Comparison of ENCODE assay signal across 12 mouse cellular contexts in genomic region chr11:77775701-77776400, GRCm38 (mm10). TPM values are rescaled to one million over a fixed set of nuclear protein-coding genes. Genes with fewer than 3 reads are reported as not detected.
DNase-seq lines count a peak whose midpoint lies in the region; ATAC-seq and TF ChIP-seq lines count a peak whose summit lies in the region.
"Had no signal": no experiment of that assay in that cellular context is flagged by ENCODE, and none has a peak within 500 bp of the region (broad histone marks: within the 10 kb centered on the region; RNA-seq: fewer than 3 reads in every experiment).

No protein-coding gene starts in this region.

- no peak for TF ChIP-seq CTCF in bone marrow macrophage, adult 2 months (IDR thresholded peaks at IDR 0.05; ENCODE audit: low read depth, low read length)
- TF ChIP-seq CTCF in lung, embryonic 14.5 days (IDR thresholded peaks at IDR 0.05; ENCODE audit: low read depth), result no peak

- H3K4me1 ChIP-seq in heart, embryonic 11.5 days (ENCODE audit: control insufficient read depth, insufficient read depth, low read length), result peaks cover 29% of the 10 kb centered on the region
- H3K4me1 ChIP-seq in bone marrow macrophage, adult 2 months (ENCODE audit: control insufficient read depth, insufficient read depth, low read length), result peaks cover 10% of the 10 kb centered on the region
- H3K4me1 ChIP-seq in hindbrain, embryonic 15.5 days (replicated peaks), result peaks cover 17% of the 10 kb centered on the region
- H3K4me1 ChIP-seq in lung, embryonic 14.5 days (ENCODE audit: insufficient read depth), result 0 out of 2 replicates have a peak, but pooled peaks cover 4% of the 10 kb centered on the region

- no peaks in the 10 kb centered on the region for H3K27me3 ChIP-seq in heart, embryonic 11.5 days (ENCODE audit: control insufficient read depth, insufficient read depth, low read length)
- no peaks in the 10 kb centered on the region for H3K27me3 ChIP-seq in hindbrain, embryonic 15.5 days
- no peaks in the 10 kb centered on the region for H3K27me3 ChIP-seq in lung, embryonic 14.5 days (ENCODE audit: insufficient read depth, low read length)

- H3K4me2 ChIP-seq in heart, embryonic 11.5 days, result 0 out of 2 replicates have a peak overlapping the region, but pooled peaks have one; percentile 8
- H3K4me2 ChIP-seq in hindbrain, embryonic 15.5 days, result no peak overlapping the region
- no peak overlapping the region for H3K4me2 ChIP-seq in lung, embryonic 14.5 days

- H3K36me3 ChIP-seq in heart, embryonic 11.5 days (ENCODE audit: control insufficient read depth, insufficient read depth, low read length), result no peaks in the 10 kb centered on the region
- peaks cover 12% of the 10 kb centered on the region for H3K36me3 ChIP-seq in hindbrain, embryonic 15.5 days
- peaks cover 16% of the 10 kb centered on the region; the same call in 1 of the 2 replicates for H3K36me3 ChIP-seq in lung, embryonic 14.5 days (ENCODE audit: insufficient read depth)

- H3K27ac ChIP-seq in heart, embryonic 11.5 days (ENCODE audit: low read depth, low read length), result peak overlapping the region; percentile 57
- peak overlapping the region; percentile 5; the same call in 1 of the 2 replicates for H3K27ac ChIP-seq in bone marrow macrophage, adult 2 months (ENCODE audit: insufficient read depth, low read depth, low read length)
- peak overlapping the region; percentile 50; the same call in 1 of the 2 replicates for H3K27ac ChIP-seq in hindbrain, embryonic 15.5 days (replicated peaks)
- H3K27ac ChIP-seq in lung, embryonic 14.5 days (ENCODE audit: low read depth), result peak overlapping the region; percentile 46; the same call in 1 of the 2 replicates

- H3K9me3 ChIP-seq in heart, embryonic 11.5 days (replicated peaks; ENCODE audit: control insufficient read depth, low read length), result no peaks in the 10 kb centered on the region
- no peaks in the 10 kb centered on the region for H3K9me3 ChIP-seq in hindbrain, embryonic 15.5 days
- H3K9me3 ChIP-seq in lung, embryonic 14.5 days (ENCODE audit: low read depth, low read length), result no peaks in the 10 kb centered on the region

- intact Hi-C loops in left cerebral cortex, postnatal 36 days (cut with DNase I), result no loop called here

- no peak for TF ChIP-seq POLR2A in bone marrow macrophage, adult 2 months (IDR thresholded peaks at IDR 0.05; ENCODE audit: borderline replicate concordance, low read depth, low read length)

- DNase-seq in heart, adult 8-10 months (ENCODE audit: low spot score), result no peak
- peak; percentile 37 for DNase-seq in lung, embryonic 14.5 days
- DNase-seq in thymus, postnatal 10 days (ENCODE audit: low spot score in 2 of 2), result no peak
- no peak for DNase-seq in left cerebral cortex, postnatal 36 days (ENCODE audit: low spot score in 2 of 2)
- DNase-seq in spleen, postnatal 10 days (ENCODE audit: low spot score in 2 of 2), result no peak
- DNase-seq: cerebellum, adult 18-20 months had no signal

- H3K4me3 ChIP-seq in heart, embryonic 11.5 days (ENCODE audit: low read depth, low read length), result no peak overlapping the region
- H3K4me3 ChIP-seq in bone marrow macrophage, adult 2 months (ENCODE audit: insufficient read depth, low read length), result no peak overlapping the region
- H3K4me3 ChIP-seq in hindbrain, embryonic 15.5 days, result no peak overlapping the region
- no peak overlapping the region for H3K4me3 ChIP-seq in lung, embryonic 14.5 days (ENCODE audit: low read depth, low read length)

- ATAC-seq in heart, embryonic 11.5 days (replicated peaks; ENCODE audit: insufficient number of reproducible peaks, low FRiP score, low TSS enrichment), result no peak
- ATAC-seq in hindbrain, embryonic 15.5 days (ENCODE audit: low FRiP score, low read depth), result no peak
- no peak; the same call in 1 of the 2 replicates for ATAC-seq in lung, embryonic 14.5 days (ENCODE audit: insufficient read depth)

- peak overlapping the region; percentile 30; the same call in 1 of the 2 replicates for H3K9ac ChIP-seq in heart, embryonic 11.5 days (ENCODE audit: low read depth, low read length)
- no peak overlapping the region for H3K9ac ChIP-seq in hindbrain, embryonic 15.5 days
- H3K9ac ChIP-seq in lung, embryonic 14.5 days, result no peak overlapping the region

- WGBS in heart, embryonic 11.5 days (ENCODE audit: insufficient replicate concordance), result 36% methylated on average over 9 of the region's 9 CpGs
- 52% methylated on average over 9 of the region's 9 CpGs for WGBS in hindbrain, embryonic 15.5 days
- 50% methylated on average over 9 of the region's 9 CpGs for WGBS in lung, embryonic 14.5 days

RNA-seq across cellular contexts. Expression of gene Gm10277, which starts 11.7 kb away (rescaled TPM):
- polyA plus RNA-seq in heart, embryonic 11.5 days (2014; fragmentation: Nextera tagmentation; extraction: Ambion mirVana), result 0.55 and 0.87 TPM in 2 replicates
- not detected for total RNA-seq in heart, adult 8-10 months (2022)
- not detected in 2 replicates for polyA plus RNA-seq in bone marrow macrophage, adult 2 months (2012; ENCODE audit: insufficient read depth, insufficient read length, missing spikeins)
- 1.4 and 1.9 TPM in 2 replicates for polyA plus RNA-seq in hindbrain, embryonic 15.5 days (2015; fragmentation: Nextera tagmentation; extraction: Ambion mirVana)
- polyA plus RNA-seq in lung, embryonic 14.5 days (2014; fragmentation: Nextera tagmentation; extraction: Ambion mirVana), result 1.1 and 1.5 TPM in 2 replicates
- not detected for total RNA-seq in left cerebral cortex, postnatal 36 days (2021)
- total RNA-seq: megakaryocyte-erythroid progenitor cell, adult 5-6 weeks had no signal

RNA-seq across cellular contexts. Expression of gene Myo18a, which starts 12.8 kb away (rescaled TPM):
- 94.0 and 96.7 TPM in 2 replicates for polyA plus RNA-seq in heart, embryonic 11.5 days (2014; fragmentation: Nextera tagmentation; extraction: Ambion mirVana)
- 100 to 1,000 TPM; 256 to 285 (median 277) TPM for total RNA-seq in heart, adult 8-10 months (2022)
- polyA plus RNA-seq in bone marrow macrophage, adult 2 months (2012; ENCODE audit: insufficient read depth, insufficient read length, missing spikeins), result 41.3 and 45.3 TPM in 2 replicates
- 43.7 and 48.3 TPM in 2 replicates for polyA plus RNA-seq in hindbrain, embryonic 15.5 days (2015; fragmentation: Nextera tagmentation; extraction: Ambion mirVana)
- polyA plus RNA-seq in lung, embryonic 14.5 days (2014; fragmentation: Nextera tagmentation; extraction: Ambion mirVana), result 32.2 and 35.0 TPM in 2 replicates
- total RNA-seq in left cerebral cortex, postnatal 36 days (2021), result 100 to 1,000 TPM; 141 to 180 TPM

RNA-seq across cellular contexts. Expression of gene Cryba1, which starts 50.8 kb away (rescaled TPM):
- polyA plus RNA-seq in heart, embryonic 11.5 days (2014; fragmentation: Nextera tagmentation; extraction: Ambion mirVana), result not detected in 2 replicates
- total RNA-seq in heart, adult 8-10 months (2022), result not detected
- polyA plus RNA-seq in bone marrow macrophage, adult 2 months (2012; ENCODE audit: insufficient read depth, insufficient read length, missing spikeins), result not detected in 2 replicates
- 0.29 and 0.34 TPM in 2 replicates for polyA plus RNA-seq in hindbrain, embryonic 15.5 days (2015; fragmentation: Nextera tagmentation; extraction: Ambion mirVana)
- not detected in 2 replicates for polyA plus RNA-seq in lung, embryonic 14.5 days (2014; fragmentation: Nextera tagmentation; extraction: Ambion mirVana)
- not detected for total RNA-seq in left cerebral cortex, postnatal 36 days (2021)
- total RNA-seq: megakaryocyte-erythroid progenitor cell, adult 5-6 weeks; MEL had no signal
- polyA plus RNA-seq: gonadal fat pad, adult 2 months had no signal

Comparison
In these comparisons a context has a peak if more than half of its experiments do, and no peak if none do; other contexts are left out.
1. H3K27ac ChIP-seq: peak in every context shown above with its lines; median percentile 57 in heart, embryonic 11.5 days; 50 in hindbrain, embryonic 15.5 days; 46 in lung, embryonic 14.5 days; 5 in bone marrow macrophage, adult 2 months.